Mouse (Mus musculus): Measurements from ENCODE around the gene Gpatch4. TPM values are rescaled to one million over a fixed set of nuclear protein-coding genes. Genes with fewer than 3 reads are reported as not detected.
A peak's percentile ranks its signal among the peaks of the same experiment; 100 is the strongest.

Gene Gpatch4
- polyA plus RNA-seq, 1 experiment from 2014 or later, result 29.1 TPM

DNA sequence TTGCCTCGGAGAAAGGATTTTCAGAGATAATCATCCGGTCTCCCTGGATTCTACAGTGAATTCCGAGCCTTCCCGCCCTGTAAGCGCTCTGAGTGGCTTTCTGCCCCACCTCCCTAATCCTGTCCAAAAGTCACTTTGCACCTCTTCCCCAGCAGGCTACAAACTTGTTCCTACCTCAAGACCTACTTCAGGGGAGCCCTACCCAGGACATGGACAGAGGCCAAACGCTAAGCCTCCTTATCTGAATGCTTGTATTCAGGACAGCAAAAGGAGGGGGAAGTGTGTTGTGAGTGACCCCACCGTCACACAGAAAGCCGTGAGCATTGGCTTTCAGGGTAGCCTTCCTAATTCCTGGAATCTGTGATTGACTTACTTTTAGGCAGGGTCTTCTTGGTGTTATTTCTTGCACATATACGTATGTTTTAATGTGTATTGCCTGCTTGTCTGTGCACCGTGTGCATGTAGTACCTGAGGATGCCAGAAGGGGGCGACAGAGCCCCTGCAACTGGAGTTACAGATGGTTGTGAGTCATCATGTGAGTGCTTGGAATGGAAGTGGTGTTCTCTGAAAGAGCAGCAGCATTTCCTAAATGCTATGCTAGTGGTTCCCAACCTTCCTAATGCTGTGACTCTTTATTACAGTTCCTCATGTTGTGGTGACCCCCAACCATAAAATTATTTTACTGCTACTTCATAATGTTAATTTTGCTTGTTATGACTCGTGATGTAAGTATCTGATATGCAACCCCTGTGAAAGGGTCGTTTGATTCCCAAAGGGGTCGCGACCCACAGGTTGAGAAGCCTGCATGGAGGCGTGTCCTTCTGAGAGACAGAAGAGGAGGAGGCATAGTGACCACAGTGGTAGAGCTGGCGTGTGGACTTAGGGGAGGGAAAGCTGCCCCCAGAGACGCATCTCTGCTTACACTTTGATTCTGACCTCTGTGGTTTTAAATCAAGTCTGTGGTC, 36.8 kb upstream of the Gpatch4 start:
- no peak overlapping the region for H3K4me3 ChIP-seq
- H3K9me3 ChIP-seq, result 0 out of 2 replicates have a peak, but pooled peaks cover 6% of the 10 kb centered on the region
- H3K27me3 ChIP-seq (replicated peaks), result peaks cover 32% of the 10 kb centered on the region
- no peak for ATAC-seq (ENCODE audit: low FRiP score, low read depth)
- peaks cover 8% of the 10 kb centered on the region for H3K4me1 ChIP-seq
- no peaks in the 10 kb centered on the region for H3K36me3 ChIP-seq
- H3K4me2 ChIP-seq (replicated peaks), result no peak overlapping the region
- H3K9ac ChIP-seq, result no peak overlapping the region
- H3K27ac ChIP-seq, result no peak overlapping the region
- WGBS, result 82% methylated on average over 18 of the region's 18 CpGs

DNA sequence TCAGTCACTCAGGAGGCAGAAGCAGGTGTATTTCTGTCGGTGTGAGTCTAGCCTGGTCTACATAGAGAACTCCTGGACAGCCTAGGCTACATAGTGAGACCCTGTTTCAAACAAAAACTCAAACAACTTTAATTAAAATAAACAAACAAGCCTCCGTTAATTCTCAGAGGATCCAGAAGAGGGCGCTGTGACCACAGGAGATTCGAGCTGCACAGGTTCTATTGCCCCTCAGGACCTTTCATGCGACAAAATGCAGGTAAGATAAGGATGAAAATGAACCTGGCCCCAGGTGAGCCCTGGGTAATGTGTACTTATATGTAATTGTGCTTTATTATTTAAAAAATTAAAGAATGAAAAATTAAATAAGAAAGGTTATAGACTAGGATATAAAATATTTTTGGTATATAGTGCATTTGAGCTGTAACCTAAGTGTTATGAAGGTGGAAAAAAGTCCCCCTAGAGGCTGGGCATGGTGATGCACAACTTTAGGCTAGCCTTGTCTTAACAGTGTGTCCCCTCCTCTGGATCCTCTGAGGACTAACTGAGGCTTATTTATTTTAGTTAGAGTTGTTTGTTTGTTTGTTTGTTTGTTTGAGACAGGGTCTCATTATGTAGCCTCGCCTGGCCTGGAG, 32.2 kb upstream of the Gpatch4 start:
- H3K27ac ChIP-seq, result no peak overlapping the region
- H3K27me3 ChIP-seq (replicated peaks), result no peaks in the 10 kb centered on the region
- ATAC-seq (ENCODE audit: low FRiP score, low read depth), result no peak
- H3K9ac ChIP-seq, result no peak overlapping the region
- H3K36me3 ChIP-seq, result no peaks in the 10 kb centered on the region
- H3K4me3 ChIP-seq, result no peak overlapping the region
- 8% methylated on average over 6 of the region's 6 CpGs for WGBS
- H3K4me1 ChIP-seq, result no peaks in the 10 kb centered on the region
- 0 out of 2 replicates have a peak, but pooled peaks cover 6% of the 10 kb centered on the region for H3K9me3 ChIP-seq
- no peak overlapping the region for H3K4me2 ChIP-seq (replicated peaks)

DNA sequence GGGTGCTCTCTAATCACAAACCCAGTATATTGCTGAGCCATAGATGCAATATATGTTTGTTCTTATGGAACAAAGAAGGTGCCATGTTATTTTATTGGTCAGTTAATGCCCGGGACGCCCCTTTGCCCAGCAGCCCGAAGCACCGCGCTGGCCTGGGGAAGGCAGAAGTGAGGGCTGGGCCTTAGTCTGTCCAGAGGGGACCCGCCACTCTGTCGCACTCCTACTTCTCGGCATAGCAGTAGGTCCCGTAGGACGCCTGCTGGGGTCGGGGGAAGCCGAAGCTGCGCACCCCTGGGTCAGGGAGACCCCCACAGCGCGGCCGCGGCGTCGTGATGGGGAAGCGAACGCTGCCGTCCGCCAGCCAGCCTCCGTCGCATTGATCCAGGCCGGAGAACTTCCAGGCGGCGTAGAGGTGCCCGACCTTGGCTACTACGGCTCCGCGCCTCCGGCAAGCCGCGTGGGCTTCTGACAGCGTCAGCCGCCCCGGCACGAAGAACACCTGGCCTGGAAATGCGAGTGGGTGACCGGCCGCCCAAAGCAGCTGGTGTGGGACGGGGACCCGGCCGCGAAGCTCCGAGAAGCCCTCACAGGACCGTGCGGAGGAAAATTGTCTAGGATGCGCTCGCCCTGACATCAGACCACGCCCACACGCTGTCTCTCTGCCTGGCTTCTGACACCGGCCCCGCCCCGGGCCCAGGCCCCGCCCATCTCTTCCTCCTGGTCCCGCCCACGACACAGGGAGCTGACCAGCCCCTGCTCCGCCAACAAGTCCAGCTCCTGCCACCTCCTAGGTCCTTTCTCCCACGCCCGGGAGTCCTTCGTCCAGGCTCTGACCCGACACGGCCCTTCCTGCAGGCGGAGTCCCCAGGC, 20.4 kb upstream of the Gpatch4 start:
- ATAC-seq (ENCODE audit: low FRiP score, low read depth), result peak; percentile 87
- Histone ChIP-seq H3K4me1 (peaks cover 19% of the 10 kb centered on the region), H3K9ac (peak overlapping the region; percentile 53), H3K4me2 (replicated peaks) (peak overlapping the region; percentile 99), H3K9me3 (no peaks in the 10 kb centered on the region), H3K27ac (no peak overlapping the region), H3K36me3 (no peaks in the 10 kb centered on the region), H3K4me3 (peak overlapping the region; percentile 52), H3K27me3 (replicated peaks) (peaks cover 75% of the 10 kb centered on the region)
- 1% methylated on average over 66 of the region's 66 CpGs for WGBS

DNA sequence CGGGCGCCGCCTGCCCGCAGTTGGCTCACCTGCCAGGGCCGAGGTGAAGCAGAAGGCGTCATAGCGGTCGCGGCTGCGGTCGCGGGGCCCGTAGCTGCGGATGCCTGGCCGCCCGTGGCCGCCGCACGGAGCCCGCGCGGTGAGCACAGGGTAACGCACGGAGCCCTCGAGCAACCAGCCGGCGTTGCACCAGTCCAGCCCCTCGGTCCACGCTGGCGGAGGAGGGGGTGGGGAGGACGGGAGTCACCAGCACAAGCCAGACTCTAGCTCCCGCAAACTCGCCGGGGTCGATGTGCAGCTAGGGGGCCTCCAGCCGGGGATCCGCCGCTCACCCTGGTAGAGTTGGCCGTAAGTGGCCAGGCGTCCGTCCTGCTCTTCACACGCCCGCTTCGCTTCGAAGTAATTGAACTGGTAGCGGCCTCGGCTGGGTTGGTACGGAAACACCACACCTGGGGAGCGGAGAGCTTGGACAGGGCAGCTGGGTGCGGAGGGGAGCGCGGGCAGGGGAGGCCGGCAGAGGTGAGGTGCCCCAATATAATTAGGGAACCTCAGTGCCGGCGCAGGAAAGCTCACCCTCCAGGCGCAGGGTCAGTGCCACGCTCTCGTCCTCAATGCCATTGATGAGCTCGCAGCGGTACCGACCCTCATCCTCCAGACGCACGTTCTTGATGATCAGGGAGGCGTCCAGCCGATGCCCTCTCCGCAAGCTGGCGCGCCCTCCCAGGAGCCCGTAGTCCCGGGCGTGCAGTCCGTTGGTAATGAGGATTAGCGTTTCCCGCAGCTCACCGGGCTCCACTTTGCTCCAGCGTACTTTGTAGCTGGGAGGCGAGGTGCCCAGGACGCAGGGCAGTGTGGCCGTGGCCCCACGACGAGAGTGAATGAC, 19.5 kb upstream of the Gpatch4 start:
- peaks cover 19% of the 10 kb centered on the region for H3K4me1 ChIP-seq
- peak overlapping the region; percentile 52 for H3K4me3 ChIP-seq
- peak; percentile 72 for ATAC-seq (ENCODE audit: low FRiP score, low read depth)
- no peaks in the 10 kb centered on the region; the same call in 1 of the 2 replicates for H3K9me3 ChIP-seq
- H3K36me3 ChIP-seq, result no peaks in the 10 kb centered on the region
- peak overlapping the region; percentile 53; the same call in 1 of the 2 replicates for H3K9ac ChIP-seq
- H3K27ac ChIP-seq, result no peak overlapping the region
- WGBS, result under 1% methylated on average over 81 of the region's 81 CpGs
- H3K4me2 ChIP-seq (replicated peaks), result peak overlapping the region; percentile 99
- peaks cover 73% of the 10 kb centered on the region for H3K27me3 ChIP-seq (replicated peaks)

DNA sequence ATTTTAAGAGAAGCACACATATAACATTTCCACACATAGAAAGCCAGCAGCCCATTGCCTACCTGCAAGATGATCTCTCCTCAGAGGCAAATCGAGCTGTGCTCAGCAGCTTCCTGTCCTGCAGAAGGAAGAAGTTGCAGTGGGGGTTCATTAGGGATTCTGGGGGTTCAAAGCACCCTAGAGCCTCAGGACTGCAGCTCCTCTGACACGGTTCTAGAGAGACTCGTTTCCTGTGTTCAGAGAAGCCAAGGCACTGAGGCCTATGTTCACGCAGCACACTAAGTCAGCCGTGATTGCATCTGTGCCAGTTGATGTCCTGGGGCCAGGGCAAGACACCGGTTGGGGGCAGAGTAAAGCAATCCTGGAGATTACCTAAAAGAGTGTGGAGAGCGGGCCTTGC, 16.1 kb upstream of the Gpatch4 start:
- no peaks in the 10 kb centered on the region for H3K36me3 ChIP-seq
- H3K27ac ChIP-seq, result no peak overlapping the region
- H3K4me2 ChIP-seq (replicated peaks), result no peak overlapping the region
- no peak overlapping the region for H3K4me3 ChIP-seq
- ATAC-seq (ENCODE audit: low FRiP score, low read depth), result no peak
- H3K4me1 ChIP-seq, result peaks cover 19% of the 10 kb centered on the region
- H3K9me3 ChIP-seq, result no peaks in the 10 kb centered on the region; the same call in 1 of the 2 replicates
- H3K27me3 ChIP-seq (replicated peaks), result peaks cover 68% of the 10 kb centered on the region
- 64% methylated on average over 7 of the region's 7 CpGs for WGBS
- no peak overlapping the region for H3K9ac ChIP-seq

DNA sequence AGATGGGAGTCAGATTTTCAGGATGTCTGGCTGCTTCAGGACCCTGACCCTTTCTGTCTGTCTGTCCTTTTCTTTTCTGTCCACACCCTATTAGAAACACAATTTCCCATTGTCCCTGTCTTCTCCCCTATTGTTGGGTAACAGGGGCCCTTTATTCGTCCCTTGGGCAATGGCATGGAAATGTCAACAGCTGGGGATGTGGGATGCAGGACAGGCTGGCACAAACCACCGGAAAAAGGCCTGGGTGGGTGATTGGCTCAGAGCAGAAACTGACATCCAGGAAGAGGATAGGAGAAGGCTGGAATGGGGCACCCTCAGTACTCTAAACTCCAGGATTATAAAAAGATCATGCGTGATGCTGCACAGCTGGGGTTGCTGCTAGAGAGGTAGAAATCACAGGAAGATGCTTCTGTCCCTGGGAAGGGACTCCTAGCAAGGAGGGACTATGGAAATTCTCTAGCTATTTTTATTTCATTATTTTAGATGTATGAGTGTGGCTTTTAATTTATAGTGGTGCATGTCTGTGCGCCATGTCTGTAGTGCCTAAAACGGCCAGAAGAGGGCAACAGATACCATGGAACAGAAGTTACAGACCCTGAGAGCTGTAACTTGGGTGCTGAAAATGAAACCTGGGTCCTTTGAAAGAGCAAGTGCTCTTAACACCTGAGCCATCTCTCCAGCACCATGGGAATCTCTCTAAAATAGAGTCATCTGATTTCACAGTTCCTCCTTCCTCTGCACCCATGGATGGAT, 15.3 kb upstream of the Gpatch4 start, which contains the start of gene Hapln2:
Gene Hapln2, minus strand, starts transcription at position 150 of the 753 bp plus-strand sequence.
- Histone ChIP-seq H3K4me3 (no peak within 1 kb of the TSS), H3K4me1 (peaks cover 13% of the 10 kb centered on the region), H3K9me3 (no peaks in the 10 kb centered on the region; the same call in 1 of the 2 replicates), H3K4me2 (replicated peaks) (no peak within 1 kb of the TSS), H3K9ac (no peak within 1 kb of the TSS), H3K36me3 (no peaks in the 10 kb centered on the region), H3K27ac (no peak within 1 kb of the TSS), H3K27me3 (replicated peaks) (peaks cover 60% of the 10 kb centered on the region)
- 39% methylated on average over 5 of the region's 5 CpGs for WGBS
- no peak for ATAC-seq (ENCODE audit: low FRiP score, low read depth)

DNA sequence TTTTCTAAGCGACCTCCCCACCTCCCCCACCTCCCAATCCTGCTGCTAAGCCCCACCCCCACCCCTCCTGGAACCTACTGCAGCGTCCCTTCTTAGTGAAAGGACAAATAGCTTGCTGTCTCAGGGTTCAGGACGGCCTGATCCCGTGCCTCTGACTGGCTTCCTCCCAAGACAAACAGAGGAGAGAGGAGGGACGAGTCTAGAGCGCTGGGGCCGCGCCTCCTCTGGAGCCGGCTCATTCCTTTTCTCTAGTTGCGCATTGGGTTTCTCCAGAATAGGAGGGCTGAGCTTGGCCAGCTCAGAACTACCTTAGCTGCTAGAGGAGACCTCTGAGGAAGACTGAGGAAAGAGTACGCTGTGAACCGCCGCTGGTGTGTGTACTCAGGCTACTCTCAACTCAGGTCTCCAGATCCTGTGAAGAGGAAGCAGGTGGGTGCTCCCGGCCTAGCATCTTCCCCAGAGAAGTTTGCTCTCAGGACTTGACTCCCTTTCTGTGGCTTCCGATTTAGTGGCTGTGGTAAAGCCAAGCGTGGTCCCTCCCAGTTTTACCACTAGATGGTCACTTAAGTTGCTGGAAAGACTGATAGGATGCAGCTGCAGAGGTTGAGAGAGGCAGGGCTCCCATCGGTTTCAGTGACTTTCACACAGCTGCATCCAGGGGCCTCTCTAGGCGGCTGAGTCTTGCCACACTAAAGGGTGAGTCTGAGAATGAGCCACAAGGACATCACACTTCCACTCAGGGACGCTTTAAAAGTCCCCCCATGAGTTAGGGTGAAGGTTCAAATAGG, 12.1 kb upstream of the Gpatch4 start:
- Histone ChIP-seq H3K36me3 (no peaks in the 10 kb centered on the region), H3K27ac (no peak overlapping the region), H3K4me2 (replicated peaks) (0 out of 2 replicates have a peak overlapping the region, but pooled peaks have one; percentile 3), H3K27me3 (replicated peaks) (peaks cover 29% of the 10 kb centered on the region), H3K9ac (no peak overlapping the region), H3K9me3 (no peaks in the 10 kb centered on the region; the same call in 1 of the 2 replicates), H3K4me3 (no peak overlapping the region), H3K4me1 (no peaks in the 10 kb centered on the region)
- 20% methylated on average over 19 of the region's 19 CpGs for WGBS
- ATAC-seq (ENCODE audit: low FRiP score, low read depth), result no peak

DNA sequence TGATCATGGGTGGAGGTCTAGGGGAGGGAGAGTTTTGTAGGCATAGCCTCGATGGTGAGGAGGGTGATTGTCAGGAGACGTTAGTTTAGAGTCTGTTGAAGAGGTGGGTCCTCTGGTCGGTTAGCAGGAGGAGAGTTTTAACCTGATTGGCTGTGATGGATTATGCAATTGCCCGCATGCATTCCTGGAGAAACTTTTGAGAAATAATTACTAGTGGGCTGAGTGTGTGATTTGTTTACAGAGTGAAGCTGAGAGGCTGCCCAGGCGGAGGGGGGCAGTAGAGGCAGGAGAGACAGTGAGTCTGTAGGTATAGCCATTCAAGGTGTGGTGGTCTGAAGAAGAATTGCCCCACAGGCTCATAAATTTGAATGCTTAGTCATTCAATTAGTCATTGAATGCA, 9.4 kb upstream of the Gpatch4 start:
- 80% methylated on average over 5 of the region's 5 CpGs for WGBS
- Histone ChIP-seq H3K27me3 (replicated peaks) (peaks cover 16% of the 10 kb centered on the region), H3K4me1 (no peaks in the 10 kb centered on the region), H3K4me3 (no peak overlapping the region), H3K9ac (no peak overlapping the region), H3K4me2 (replicated peaks) (no peak overlapping the region), H3K9me3 (no peaks in the 10 kb centered on the region), H3K36me3 (no peaks in the 10 kb centered on the region), H3K27ac (no peak overlapping the region)
- no peak for ATAC-seq (ENCODE audit: low FRiP score, low read depth)

DNA sequence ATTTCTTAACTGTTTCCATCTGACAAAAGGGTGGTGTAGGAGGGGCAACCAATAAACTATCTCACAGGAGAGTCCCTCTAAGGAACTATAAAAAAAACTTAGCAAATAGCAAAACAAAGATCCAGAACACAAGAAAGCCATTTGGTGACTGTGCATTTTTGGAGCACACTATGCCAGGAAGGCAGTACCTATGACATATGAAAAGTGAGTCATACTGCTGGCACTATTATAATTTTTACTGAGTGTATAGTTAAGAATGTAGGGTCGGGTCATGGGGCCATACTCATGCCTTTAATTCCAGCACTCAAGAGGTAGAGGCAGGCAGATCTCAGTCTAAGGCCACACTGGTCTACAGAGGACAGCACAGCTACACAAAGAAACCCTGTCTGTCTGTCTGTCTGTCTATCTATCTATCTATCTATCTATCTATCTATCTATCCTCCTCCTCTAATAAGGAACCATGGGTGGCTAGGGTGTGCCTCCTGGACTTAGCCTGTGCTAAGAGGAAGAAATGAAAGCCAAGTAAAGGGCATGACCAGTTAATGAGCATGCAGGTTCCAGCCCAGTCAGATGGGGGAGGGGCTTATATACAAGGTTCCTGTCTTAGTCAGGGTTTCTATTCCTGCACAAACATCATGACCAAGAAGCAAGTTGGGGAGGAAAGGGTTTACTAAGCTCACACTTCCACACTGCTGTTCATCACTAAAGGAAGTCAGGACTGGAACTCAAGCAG, 7.2 kb upstream of the Gpatch4 start:
- H3K9me3 ChIP-seq, result no peaks in the 10 kb centered on the region
- ATAC-seq (ENCODE audit: low FRiP score, low read depth), result no peak
- H3K27ac ChIP-seq, result no peak overlapping the region
- no peaks in the 10 kb centered on the region for H3K36me3 ChIP-seq
- no peak overlapping the region for H3K9ac ChIP-seq
- no peak overlapping the region for H3K4me2 ChIP-seq (replicated peaks)
- H3K27me3 ChIP-seq (replicated peaks), result peaks cover 13% of the 10 kb centered on the region; the same call in 1 of the 2 replicates
- no peak overlapping the region for H3K4me3 ChIP-seq
- 66% methylated on average over 1 of the region's 1 CpGs for WGBS
- H3K4me1 ChIP-seq, result no peaks in the 10 kb centered on the region
